Comparison of ENCODE assay signal across 22 mouse cellular contexts in genomic region chr9:83202583-83202982, GRCm38 (mm10). TPM values are rescaled to one million over a fixed set of nuclear protein-coding genes. Genes with fewer than 3 reads are reported as not detected.
DNase-seq lines count a peak whose midpoint lies in the region; ATAC-seq and TF ChIP-seq lines count a peak whose summit lies in the region.
"Had no signal": no experiment of that assay in that cellular context is flagged by ENCODE, and none has a peak within 500 bp of the region (broad histone marks: within the 10 kb centered on the region; RNA-seq: fewer than 3 reads in every experiment).

No protein-coding gene starts in this region.

- H3K9ac ChIP-seq in kidney, embryonic 16.5 days (replicated peaks; ENCODE audit: low read length), result no peak overlapping the region
- H3K9ac ChIP-seq in lung, embryonic 14.5 days, result no peak overlapping the region
- H3K9ac ChIP-seq: forebrain, embryonic 13.5 days; forebrain, postnatal 0 days; heart, embryonic 15.5 days had no signal

- no peak overlapping the region for H3K4me3 ChIP-seq in kidney, embryonic 16.5 days (ENCODE audit: low read length)
- H3K4me3 ChIP-seq in lung, embryonic 14.5 days (ENCODE audit: low read depth, low read length), result no peak overlapping the region
- H3K4me3 ChIP-seq: embryonic facial prominence, embryonic 10.5 days; forebrain, embryonic 13.5 days; heart, adult 2 months; heart, embryonic 15.5 days had no signal

- 74% methylated on average over 5 of the region's 5 CpGs for WGBS in kidney, embryonic 16.5 days
- 49% methylated on average over 5 of the region's 5 CpGs for WGBS in lung, embryonic 14.5 days

- ATAC-seq in kidney, embryonic 16.5 days (ENCODE audit: low FRiP score, low TSS enrichment), result no peak
- peak; percentile 38; the same call in 1 of the 2 replicates for ATAC-seq in lung, embryonic 14.5 days (ENCODE audit: insufficient read depth)
- ATAC-seq: CD4-positive, CD25-positive, alpha-beta regulatory T cell, adult 4 months; forebrain, embryonic 13.5 days; forebrain, postnatal 0 days had no signal

- no peak for TF ChIP-seq CTCF in lung, embryonic 14.5 days (IDR thresholded peaks at IDR 0.05; ENCODE audit: low read depth)

- no peaks in the 10 kb centered on the region for H3K4me1 ChIP-seq in kidney, embryonic 16.5 days (ENCODE audit: insufficient read depth, low read length)
- H3K4me1 ChIP-seq in lung, embryonic 14.5 days (ENCODE audit: insufficient read depth), result no peaks in the 10 kb centered on the region
- H3K4me1 ChIP-seq: embryonic facial prominence, embryonic 10.5 days; forebrain, embryonic 13.5 days; heart, embryonic 15.5 days had no signal

- H3K27me3 ChIP-seq in kidney, embryonic 16.5 days (ENCODE audit: insufficient read depth, low read length), result no peaks in the 10 kb centered on the region
- no peaks in the 10 kb centered on the region for H3K27me3 ChIP-seq in lung, embryonic 14.5 days (ENCODE audit: insufficient read depth, low read length)
- H3K27me3 ChIP-seq: forebrain, embryonic 13.5 days; heart, embryonic 15.5 days had no signal

- DNase-seq in kidney, adult 11 months, result peak; percentile 6
- DNase-seq in kidney, postnatal 14 days, result no peak
- DNase-seq in kidney, postnatal 36 days, result peak; percentile 19 to 25
- DNase-seq in lung, embryonic 14.5 days, result peak; percentile 8
- no peak for DNase-seq in lung, postnatal 14 days
- no peak for DNase-seq in left cerebral cortex, postnatal 14 days (ENCODE audit: low spot score in 2 of 2)
- DNase-seq: adrenal gland, adult 8-10 months; adrenal gland, postnatal 36 days; B cell, adult 2 months; cerebellum, adult 2 months; cerebellum, postnatal 10 days; forebrain, postnatal 0 days; gastrocnemius, postnatal 14 days; heart, adult 2 months; heart, postnatal 14 days had no signal

- no peaks in the 10 kb centered on the region for H3K9me3 ChIP-seq in kidney, embryonic 16.5 days (ENCODE audit: low read length)
- no peaks in the 10 kb centered on the region for H3K9me3 ChIP-seq in lung, embryonic 14.5 days (ENCODE audit: low read depth, low read length)
- H3K9me3 ChIP-seq: embryonic facial prominence, embryonic 10.5 days; forebrain, embryonic 13.5 days; G1E; heart, embryonic 15.5 days had no signal

- intact Hi-C loops in left cerebral cortex, postnatal 14 days (cut with DNase I), result no loop called here

- no peak overlapping the region for H3K4me2 ChIP-seq in kidney, embryonic 16.5 days (replicated peaks; ENCODE audit: low read depth, low read length)
- no peak overlapping the region for H3K4me2 ChIP-seq in lung, embryonic 14.5 days
- H3K4me2 ChIP-seq: forebrain, embryonic 13.5 days; heart, embryonic 11.5 days; heart, embryonic 15.5 days had no signal

- H3K27ac ChIP-seq in kidney, embryonic 16.5 days (ENCODE audit: low read length), result no peak overlapping the region
- no peak overlapping the region for H3K27ac ChIP-seq in lung, embryonic 14.5 days (ENCODE audit: low read depth)
- H3K27ac ChIP-seq: embryonic facial prominence, embryonic 10.5 days; forebrain, embryonic 13.5 days; heart, adult 2 months; heart, embryonic 15.5 days had no signal

- H3K36me3 ChIP-seq in kidney, embryonic 16.5 days (ENCODE audit: insufficient read depth, low read length), result no peaks in the 10 kb centered on the region
- H3K36me3 ChIP-seq in lung, embryonic 14.5 days (ENCODE audit: insufficient read depth), result no peaks in the 10 kb centered on the region
- H3K36me3 ChIP-seq: embryonic facial prominence, embryonic 10.5 days; G1E; heart, embryonic 15.5 days had no signal

RNA-seq across cellular contexts. Expression of gene Hmgn3, which starts 56.1 kb away (rescaled TPM):
- polyA plus RNA-seq in kidney, embryonic 16.5 days (2015; fragmentation: Nextera tagmentation; extraction: Ambion mirVana), result 111 and 113 TPM in 2 replicates
- polyA plus RNA-seq in lung, embryonic 14.5 days (2014; fragmentation: Nextera tagmentation; extraction: Ambion mirVana), result 93.9 and 97.3 TPM in 2 replicates
- total RNA-seq in left cerebral cortex, postnatal 14 days (2021), result 10 to 100 TPM; 97.0 to 97.7 TPM
- polyA plus RNA-seq: G1E had no signal

Comparison
In these comparisons a context has a peak if more than half of its experiments do, and no peak if none do; other contexts are left out.
1. DNase-seq: peak in kidney, adult 11 months (single experiment), kidney, postnatal 36 days (2 of 2) and lung, embryonic 14.5 days (single experiment); none in kidney, postnatal 14 days (single experiment), lung, postnatal 14 days (single experiment) and left cerebral cortex, postnatal 14 days (0 of 2).